Mouse (Mus musculus): ENCODE results near the gene Trim80. TPM values are rescaled to one million over a fixed set of nuclear protein-coding genes. Genes with fewer than 3 reads are reported as not detected.

Gene Trim80
- 0.06 TPM in 1 of 2 replicates, not detected in the other for polyA plus RNA-seq (2015; fragmentation: Nextera tagmentation; extraction: Ambion mirVana)

DNA sequence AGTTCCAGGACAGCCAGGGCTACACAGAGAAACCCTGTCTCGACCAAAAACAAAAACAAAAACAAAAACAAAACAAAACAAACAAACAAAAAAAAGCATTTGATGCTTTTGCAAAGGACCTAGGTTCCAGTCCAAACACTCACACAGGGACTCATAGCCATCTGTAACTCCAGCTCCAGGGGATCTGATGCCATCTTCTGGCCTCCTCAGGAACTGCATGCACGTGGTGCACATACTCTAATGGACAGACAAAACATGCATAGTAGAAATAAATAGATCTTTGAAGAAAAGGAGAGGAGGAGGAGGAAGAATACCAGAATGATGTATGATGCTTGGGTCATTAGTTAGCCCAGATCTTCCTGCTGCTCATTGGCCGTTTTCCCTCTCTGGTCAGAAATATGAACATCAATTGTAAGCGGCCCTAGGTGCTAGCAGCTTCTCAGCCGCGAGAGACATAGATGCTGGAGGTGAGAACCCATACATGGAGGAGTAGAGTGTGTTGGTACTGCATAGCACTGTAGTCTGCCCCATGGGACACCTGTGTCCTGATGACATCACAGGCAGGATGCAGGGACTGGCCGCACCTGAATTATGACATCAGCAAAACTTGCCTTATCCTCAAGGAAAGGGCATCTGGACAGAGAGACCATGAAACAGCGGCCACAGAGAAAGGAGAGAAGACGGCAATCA lies at the start of gene Trim80:
Trim80 (plus strand) TSS at position 640 of the 690 bp plus-strand sequence.
- Histone ChIP-seq H3K27ac (no peak within 1 kb of the TSS), H3K4me3 (no peak within 1 kb of the TSS), H3K36me3 (no peaks in the 10 kb centered on the region), H3K4me1 (replicated peaks) (peaks cover 13% of the 10 kb centered on the region), H3K27me3 (peaks cover 3% of the 10 kb centered on the region; the same call in 1 of the 2 replicates), H3K9me3 (replicated peaks) (no peaks in the 10 kb centered on the region), H3K4me2 (no peak within 1 kb of the TSS), H3K9ac (no peak within 1 kb of the TSS)
- WGBS: 91% methylated on average over 9 of the region's 9 CpGs
- ATAC-seq (replicated peaks; ENCODE audit: insufficient number of reproducible peaks, insufficient read depth, low FRiP score, low read depth): no peak

DNA sequence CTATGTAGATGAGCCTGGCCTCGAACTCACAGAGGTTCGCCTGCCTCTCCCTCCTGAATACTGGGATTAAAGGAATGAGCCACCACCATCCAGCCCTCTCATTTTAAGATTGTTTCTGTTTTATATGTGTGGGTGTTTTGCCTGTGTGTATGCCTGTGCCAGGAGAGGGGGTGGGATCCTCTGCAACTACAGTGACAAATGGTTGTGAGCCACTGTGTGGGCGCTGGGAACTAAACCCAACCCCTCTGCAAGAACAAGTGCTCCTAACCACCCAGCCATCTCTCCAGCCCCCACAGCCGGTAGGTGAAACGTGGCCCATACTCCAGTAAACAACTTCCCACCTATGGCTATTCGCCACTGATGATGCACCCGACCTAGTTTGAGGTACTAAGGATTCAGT lies 49.0 kb upstream of the Trim80 start:
- no peaks in the 10 kb centered on the region for H3K27me3 ChIP-seq
- no peak overlapping the region for H3K4me2 ChIP-seq
- no peaks in the 10 kb centered on the region for H3K9me3 ChIP-seq (replicated peaks)
- ATAC-seq (replicated peaks; ENCODE audit: insufficient number of reproducible peaks, insufficient read depth, low FRiP score, low read depth): no peak
- peaks cover 8% of the 10 kb centered on the region for H3K4me1 ChIP-seq (replicated peaks)
- WGBS: 85% methylated on average over 7 of the region's 7 CpGs
- peaks cover 18% of the 10 kb centered on the region; the same call in 1 of the 2 replicates for H3K36me3 ChIP-seq
- H3K4me3 ChIP-seq: no peak overlapping the region
- no peak overlapping the region for H3K9ac ChIP-seq
- H3K27ac ChIP-seq: no peak overlapping the region

DNA sequence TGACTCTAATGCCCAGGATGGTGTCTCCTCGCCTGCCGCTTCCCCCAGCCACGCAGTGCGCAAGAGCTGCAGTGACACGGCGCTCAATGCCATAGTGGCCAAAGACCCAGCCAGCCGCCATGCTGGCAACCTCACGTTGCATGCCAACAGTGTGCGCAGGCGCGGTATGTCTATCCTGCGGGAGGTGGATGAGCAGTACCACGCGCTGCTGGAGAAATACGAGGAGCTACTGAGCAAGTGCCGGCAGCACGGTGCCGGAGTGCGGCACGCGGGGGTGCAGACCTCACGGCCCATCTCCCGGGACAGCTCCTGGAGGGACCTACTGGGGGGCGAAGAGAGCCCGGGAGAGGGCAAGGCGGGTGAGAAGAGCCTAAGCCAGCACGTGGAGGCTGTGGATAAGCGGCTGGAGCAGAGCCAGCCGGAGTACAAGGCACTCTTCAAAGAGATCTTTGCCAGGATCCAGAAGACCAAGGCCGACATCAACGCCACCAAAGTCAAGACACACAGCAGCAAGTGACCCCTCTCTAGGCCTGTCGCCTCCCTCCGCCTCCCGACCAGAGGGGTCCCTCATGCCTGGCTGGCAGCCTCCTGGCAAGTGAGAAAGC lies 46.5 kb upstream of the Trim80 start:
- 47% methylated on average over 34 of the region's 34 CpGs for WGBS
- peak overlapping the region; percentile 34 for H3K4me3 ChIP-seq
- H3K9me3 ChIP-seq (replicated peaks): no peaks in the 10 kb centered on the region
- H3K4me1 ChIP-seq (replicated peaks): peaks cover 8% of the 10 kb centered on the region
- peak overlapping the region; percentile 63 for H3K4me2 ChIP-seq
- H3K27me3 ChIP-seq: no peaks in the 10 kb centered on the region
- H3K36me3 ChIP-seq: peaks cover 18% of the 10 kb centered on the region; the same call in 1 of the 2 replicates
- H3K27ac ChIP-seq: no peak overlapping the region
- 0 out of 2 replicates have a peak overlapping the region, but pooled peaks have one; percentile 5 for H3K9ac ChIP-seq
- no peak; the same call in 1 of the 2 replicates for ATAC-seq (replicated peaks; ENCODE audit: insufficient number of reproducible peaks, insufficient read depth, low FRiP score, low read depth)

DNA sequence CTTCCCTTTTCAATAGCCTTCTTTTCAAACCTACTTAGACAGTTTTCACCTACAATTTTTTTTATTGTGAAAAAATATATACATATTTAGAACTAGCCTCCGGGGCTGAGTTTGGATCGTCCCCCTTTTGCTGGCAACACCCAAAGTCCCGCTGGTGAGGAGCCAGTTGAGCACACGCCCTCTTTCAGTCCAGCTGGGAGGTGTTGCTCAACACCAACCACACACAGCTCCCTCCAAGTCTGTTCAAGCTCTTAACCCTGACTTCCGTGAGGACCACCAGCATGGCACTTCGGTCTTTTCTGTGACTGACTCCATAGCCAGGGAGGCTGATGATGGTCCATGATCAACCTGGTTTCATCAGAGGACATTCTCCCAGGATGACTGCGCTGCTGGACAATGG lies 42.3 kb upstream of the Trim80 start:
- WGBS: 63% methylated on average over 7 of the region's 7 CpGs
- H3K27me3 ChIP-seq: no peaks in the 10 kb centered on the region
- H3K4me2 ChIP-seq: no peak overlapping the region
- no peak overlapping the region for H3K9ac ChIP-seq
- no peaks in the 10 kb centered on the region for H3K9me3 ChIP-seq (replicated peaks)
- H3K4me1 ChIP-seq (replicated peaks): peaks cover 10% of the 10 kb centered on the region
- no peak overlapping the region for H3K4me3 ChIP-seq
- H3K27ac ChIP-seq: no peak overlapping the region
- no peak for ATAC-seq (replicated peaks; ENCODE audit: insufficient number of reproducible peaks, insufficient read depth, low FRiP score, low read depth)
- H3K36me3 ChIP-seq: 0 out of 2 replicates have a peak, but pooled peaks cover 4% of the 10 kb centered on the region

DNA sequence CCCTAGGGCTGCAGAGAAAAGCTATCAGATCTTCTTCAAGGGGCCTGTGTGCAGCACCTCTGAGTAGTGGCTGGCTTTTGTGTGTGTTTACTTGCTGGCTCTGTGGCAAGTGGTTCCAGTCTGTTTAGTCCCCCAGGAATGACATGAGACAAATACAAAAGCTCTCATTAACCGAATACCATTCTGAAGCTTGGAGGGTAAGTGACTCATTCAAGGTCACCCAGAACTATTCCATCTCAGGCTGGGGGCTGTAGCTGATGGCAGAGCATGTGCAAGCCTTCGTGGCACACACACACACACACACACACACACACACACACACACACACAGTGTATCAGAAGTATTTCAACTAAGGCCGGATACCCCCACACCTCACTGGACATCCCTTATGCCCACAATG lies 40.2 kb upstream of the Trim80 start:
- H3K9me3 ChIP-seq (replicated peaks): no peaks in the 10 kb centered on the region
- H3K4me2 ChIP-seq: no peak overlapping the region
- 0 out of 2 replicates have a peak, but pooled peaks cover 4% of the 10 kb centered on the region for H3K36me3 ChIP-seq
- WGBS: 64% methylated on average over 3 of the region's 3 CpGs
- H3K27ac ChIP-seq: no peak overlapping the region
- no peak overlapping the region for H3K9ac ChIP-seq
- ATAC-seq (replicated peaks; ENCODE audit: insufficient number of reproducible peaks, insufficient read depth, low FRiP score, low read depth): no peak
- H3K4me1 ChIP-seq (replicated peaks): peaks cover 16% of the 10 kb centered on the region
- no peaks in the 10 kb centered on the region for H3K27me3 ChIP-seq
- H3K4me3 ChIP-seq: no peak overlapping the region

DNA sequence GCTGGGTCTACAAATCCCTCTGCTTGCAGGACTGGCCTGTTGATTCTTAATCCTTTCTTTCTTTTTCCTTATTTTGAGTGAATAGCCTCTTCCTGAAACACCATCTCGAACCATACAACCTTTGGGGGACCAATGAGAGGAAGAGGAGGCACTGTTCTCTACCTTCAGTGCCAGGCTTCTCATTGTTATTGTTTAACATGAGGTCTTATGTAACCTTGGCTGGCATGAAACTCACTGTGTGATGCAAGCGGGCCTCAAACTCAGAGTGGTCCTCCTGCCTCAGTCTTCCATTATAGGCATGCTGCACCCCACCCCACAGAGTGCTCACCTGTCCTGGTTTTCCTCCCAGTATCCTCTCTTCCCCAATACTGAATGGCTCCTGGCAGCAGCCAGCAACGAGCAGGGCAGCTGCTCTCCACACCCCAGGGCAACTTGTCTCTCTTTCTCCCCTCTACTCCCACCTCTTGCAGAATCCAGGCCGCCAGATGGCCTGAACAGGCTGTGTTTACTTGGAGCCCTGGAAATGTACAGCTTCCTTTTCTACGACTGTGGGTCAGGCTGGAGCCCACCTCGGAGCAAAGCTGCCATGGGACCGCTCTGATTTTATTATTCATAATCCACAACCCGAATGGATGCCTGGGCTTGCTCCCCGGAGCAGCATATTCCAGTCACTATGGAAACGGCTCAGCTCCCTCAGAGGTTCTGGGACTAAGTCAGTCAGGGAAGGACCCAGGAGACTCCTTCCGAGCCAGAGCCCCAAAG lies 39.5 kb upstream of the Trim80 start:
- Histone ChIP-seq H3K9me3 (replicated peaks) (no peaks in the 10 kb centered on the region), H3K4me3 (no peak overlapping the region), H3K9ac (no peak overlapping the region), H3K27ac (no peak overlapping the region), H3K36me3 (0 out of 2 replicates have a peak, but pooled peaks cover 4% of the 10 kb centered on the region), H3K4me1 (replicated peaks) (peaks cover 17% of the 10 kb centered on the region), H3K4me2 (no peak overlapping the region), H3K27me3 (no peaks in the 10 kb centered on the region)
- ATAC-seq (replicated peaks; ENCODE audit: insufficient number of reproducible peaks, insufficient read depth, low FRiP score, low read depth): no peak
- WGBS: 53% methylated on average over 11 of the region's 11 CpGs

DNA sequence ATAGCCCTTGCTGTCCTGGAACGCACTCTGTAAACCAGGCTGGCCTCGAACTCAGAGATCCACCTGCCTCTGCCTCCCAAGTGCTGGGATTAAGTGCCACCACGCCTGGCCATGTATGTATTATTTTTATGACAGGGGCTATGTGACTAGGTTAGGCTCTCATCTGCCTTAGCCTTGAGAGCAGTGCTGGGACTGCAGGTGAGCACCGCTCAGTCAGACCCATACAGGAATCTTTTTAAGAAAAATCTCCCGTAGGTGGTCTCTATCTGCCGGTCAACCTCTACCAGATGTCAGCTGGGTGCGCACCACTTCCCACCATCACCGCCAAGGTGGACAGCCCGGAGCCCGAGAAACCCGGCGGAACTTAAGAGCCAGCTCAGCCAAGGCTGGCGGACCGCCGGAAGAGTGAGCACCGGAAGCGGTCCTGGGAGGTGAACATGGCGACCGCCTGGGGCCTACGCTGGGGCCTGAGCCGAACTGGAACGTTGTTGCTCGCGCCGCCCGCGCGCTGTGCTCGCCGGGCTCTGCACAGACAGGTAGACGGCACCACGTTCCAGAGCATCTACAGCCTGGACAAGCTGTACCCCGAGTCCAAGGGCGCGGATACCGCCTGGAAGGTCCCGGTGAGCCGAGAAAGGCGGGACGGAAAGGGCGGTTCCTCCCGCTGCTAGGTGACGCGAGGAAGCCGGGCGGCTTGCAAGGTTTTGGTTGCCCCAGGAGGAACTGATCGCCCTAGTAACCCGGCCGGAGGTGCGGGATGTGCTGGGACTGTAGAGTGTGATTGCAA lies 36.8 kb upstream of the Trim80 start, which contains the start of gene Mrpl58:
Mrpl58 (plus strand) TSS at position 415 of the 787 bp plus-strand sequence.
- Histone ChIP-seq H3K27ac (peak within 1 kb of the TSS; percentile 88), H3K9ac (peak within 1 kb of the TSS; percentile 84), H3K9me3 (replicated peaks) (no peaks in the 10 kb centered on the region), H3K36me3 (peaks cover 10% of the 10 kb centered on the region; the same call in 1 of the 2 replicates), H3K4me1 (replicated peaks) (peaks cover 21% of the 10 kb centered on the region), H3K27me3 (no peaks in the 10 kb centered on the region), H3K4me2 (peak within 1 kb of the TSS; percentile 86), H3K4me3 (peak within 1 kb of the TSS; percentile 79)
- peak; percentile 85 for ATAC-seq (replicated peaks; ENCODE audit: insufficient number of reproducible peaks, insufficient read depth, low FRiP score, low read depth)
- 2% methylated on average over 50 of the region's 50 CpGs for WGBS

DNA sequence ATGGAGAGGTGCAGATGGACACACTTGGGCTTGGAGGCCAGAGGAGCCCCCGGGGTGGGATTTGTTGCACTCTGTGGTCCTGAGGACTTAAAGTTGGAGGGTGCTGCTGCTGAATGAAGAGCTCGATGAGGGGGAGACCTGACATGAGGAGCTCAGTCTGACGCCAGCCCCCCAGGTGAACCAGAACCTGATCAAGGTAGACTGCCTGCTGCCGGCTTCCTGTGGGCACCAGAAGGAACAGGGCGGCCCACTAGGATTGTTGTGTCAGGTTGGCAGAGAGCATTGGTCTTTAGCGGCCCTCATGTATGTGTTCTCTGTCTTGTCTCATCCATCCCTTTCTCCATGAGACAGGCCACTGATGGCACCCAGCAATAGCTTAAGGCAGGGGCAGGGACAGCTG lies 34.6 kb upstream of the Trim80 start:
- Histone ChIP-seq H3K4me1 (replicated peaks) (peaks cover 21% of the 10 kb centered on the region), H3K27me3 (no peaks in the 10 kb centered on the region), H3K4me3 (no peak overlapping the region), H3K9me3 (replicated peaks) (no peaks in the 10 kb centered on the region), H3K9ac (no peak overlapping the region), H3K4me2 (no peak overlapping the region), H3K36me3 (peaks cover 25% of the 10 kb centered on the region), H3K27ac (no peak overlapping the region)
- ATAC-seq (replicated peaks; ENCODE audit: insufficient number of reproducible peaks, insufficient read depth, low FRiP score, low read depth): no peak
- 93% methylated on average over 6 of the region's 6 CpGs for WGBS

DNA sequence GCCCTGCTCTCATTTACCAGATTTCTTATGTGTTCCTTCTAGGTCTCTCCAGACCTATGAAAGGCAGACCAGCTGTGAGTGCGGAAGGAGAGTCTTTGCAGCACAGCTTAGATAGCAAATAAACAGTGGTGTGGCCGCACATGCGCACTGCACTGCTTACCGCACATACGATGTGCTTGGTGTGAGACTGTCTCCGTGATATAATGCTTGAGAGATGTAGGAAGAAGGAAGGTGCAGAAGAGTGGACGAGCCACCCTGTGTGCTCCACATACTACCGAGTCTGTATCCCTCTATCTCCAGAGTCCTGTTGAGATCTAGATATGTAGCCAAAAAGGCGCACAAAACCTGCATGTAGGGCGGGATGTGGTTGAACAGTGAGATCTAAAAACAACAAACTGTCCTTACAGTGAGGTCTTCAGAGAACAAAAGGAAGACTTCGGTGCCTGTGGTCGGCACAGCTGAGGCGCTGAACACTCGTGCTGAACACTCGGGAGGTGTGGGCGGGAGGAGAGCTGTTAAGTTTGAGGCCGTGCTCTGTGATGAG lies 33.4 kb upstream of the Trim80 start:
- no peak overlapping the region for H3K27ac ChIP-seq
- no peak overlapping the region for H3K4me3 ChIP-seq
- H3K27me3 ChIP-seq: no peaks in the 10 kb centered on the region
- no peaks in the 10 kb centered on the region for H3K9me3 ChIP-seq (replicated peaks)
- no peak for ATAC-seq (replicated peaks; ENCODE audit: insufficient number of reproducible peaks, insufficient read depth, low FRiP score, low read depth)
- no peak overlapping the region for H3K9ac ChIP-seq
- peaks cover 31% of the 10 kb centered on the region for H3K36me3 ChIP-seq
- 84% methylated on average over 17 of the region's 17 CpGs for WGBS
- H3K4me2 ChIP-seq: no peak overlapping the region
- H3K4me1 ChIP-seq (replicated peaks): peaks cover 28% of the 10 kb centered on the region

DNA sequence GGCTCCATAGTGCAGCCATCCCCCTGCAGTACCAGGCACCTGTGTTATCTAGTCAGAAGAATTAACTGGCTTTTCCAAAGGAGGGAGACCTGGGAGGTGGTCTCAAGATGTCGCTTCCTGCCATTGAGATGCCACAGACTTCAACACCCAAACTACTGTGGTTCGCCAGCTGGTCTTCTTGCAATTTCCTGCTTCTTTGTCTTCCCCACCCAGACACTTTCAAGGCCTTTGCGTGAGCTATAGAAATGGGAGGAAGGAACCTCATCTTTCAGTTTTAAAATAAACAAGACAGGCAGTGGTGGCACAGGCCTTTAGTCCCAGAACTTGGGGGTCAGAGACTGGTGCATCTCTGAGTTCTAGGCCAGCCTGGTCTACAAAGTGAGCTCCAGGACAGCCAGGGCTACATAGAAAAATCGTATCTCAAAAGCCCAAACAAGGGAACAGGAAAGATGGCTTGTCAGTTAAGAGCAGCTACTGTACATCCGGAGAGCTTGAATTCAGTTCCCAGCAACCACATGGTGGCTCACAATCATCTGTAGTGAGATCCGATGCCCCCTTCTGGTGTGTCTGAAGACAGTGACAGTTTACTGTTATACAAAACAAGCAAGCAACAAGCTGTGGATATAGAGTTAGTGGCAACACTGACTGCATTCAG lies 32.0 kb upstream of the Trim80 start:
- H3K9me3 ChIP-seq (replicated peaks): no peaks in the 10 kb centered on the region

More for the DNA sequence above, 32.0 kb upstream of the Trim80 start:
- no peak for ATAC-seq (replicated peaks; ENCODE audit: insufficient number of reproducible peaks, insufficient read depth, low FRiP score, low read depth)
- Histone ChIP-seq H3K36me3 (peaks cover 31% of the 10 kb centered on the region), H3K27ac (peak overlapping the region; percentile 56), H3K9ac (no peak overlapping the region), H3K4me3 (no peak overlapping the region), H3K27me3 (no peaks in the 10 kb centered on the region), H3K4me2 (no peak overlapping the region), H3K4me1 (replicated peaks) (peaks cover 35% of the 10 kb centered on the region)
- WGBS: 69% methylated on average over 6 of the region's 6 CpGs

Measured in heart, embryonic 15.5 days (tissue).